Mouse (Mus musculus) heart, adult 2 months (tissue): Measurements from ENCODE around the gene Krtap24-1.

ENCODE experiments used
- CTCF ChIP-seq: fragments of 200-600 bp; IDR thresholded peaks from 2 replicates; pipeline ENCODE4 v1.8.1; 2022; ENCODE audit warnings: antibody characterized with exemption, mild to moderate bottlenecking, moderate library complexity
- EP300 ChIP-seq: fragments of 200-500 bp; IDR thresholded peaks from 2 replicates; pipeline ENCODE4 v1.6.1; 2011; ENCODE audit warnings: low read depth, low read length, control low read depth; ENCODE audit not compliant: insufficient read depth
- POLR2A ChIP-seq: fragments of 200-500 bp; IDR thresholded peaks from 2 replicates; pipeline ENCODE4 v1.6.1; 2011; ENCODE audit warnings: mild to moderate bottlenecking, low read depth, low read length, control low read depth; ENCODE audit not compliant: insufficient read depth

- TF ChIP-seq POLR2A: no peak
- no peak for TF ChIP-seq CTCF
- no peak for TF ChIP-seq EP300
Observed at GRCm38 (mm10) chr16:88572904-88573404, 39.1 kb downstream of the Krtap24-1 start.
